Mouse (Mus musculus): ENCODE results near the gene Txnrd1. TPM values are rescaled to one million over a fixed set of nuclear protein-coding genes. Genes with fewer than 3 reads are reported as not detected.

The Txnrd1 gene
- polyA plus RNA-seq, 2 experiments: 33.6 to 44.6 TPM

DNA sequence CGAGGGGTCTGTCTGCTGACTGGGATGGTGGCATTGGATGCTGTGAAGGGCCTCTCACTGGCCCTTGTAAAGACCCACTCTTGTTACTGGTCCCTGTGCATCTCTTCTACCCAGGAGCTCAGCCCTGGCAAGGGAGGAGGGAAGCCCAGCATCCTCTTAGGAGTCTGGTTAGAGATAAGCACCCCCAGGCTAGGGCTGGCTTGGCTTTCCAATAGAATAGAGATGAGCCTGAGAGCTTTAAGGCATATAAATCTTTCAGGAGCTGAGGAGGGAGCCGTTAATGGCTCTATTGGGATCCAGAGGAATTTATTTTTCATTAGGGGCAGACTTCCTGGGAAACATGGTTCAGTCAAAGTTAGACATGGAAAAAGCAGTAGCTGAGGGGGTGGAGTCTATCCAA is 91.9 kb downstream of the Txnrd1 start:
- H3K9ac ChIP-seq (replicated peaks): no peak overlapping the region
- H3K9me3 ChIP-seq (ENCODE audit: control insufficient read depth, low read length): no peaks in the 10 kb centered on the region
- 70% methylated on average over 2 of the region's 2 CpGs for WGBS (ENCODE audit: insufficient replicate concordance)
- H3K36me3 ChIP-seq (replicated peaks; ENCODE audit: control insufficient read depth, insufficient read depth, low read depth): no peaks in the 10 kb centered on the region
- H3K4me1 ChIP-seq (replicated peaks; ENCODE audit: control insufficient read depth in 2 of 2, insufficient read depth in 2 of 2, low read length in 1 of 2): peaks cover 0 to 7% of the 10 kb centered on the region in 2 experiments; a peak in 2 of 4 replicates
- no peak for DNase-seq (ENCODE audit: low read depth in 3 of 3, low spot score in 3 of 3)
- no peak overlapping the region for H3K27ac ChIP-seq
- no peak for ATAC-seq (ENCODE audit: insufficient read depth)
- H3K27me3 ChIP-seq (ENCODE audit: control insufficient read depth, insufficient read depth, low read length): no peaks in the 10 kb centered on the region
- no peak overlapping the region for H3K4me2 ChIP-seq (ENCODE audit: low read depth)
- H3K4me3 ChIP-seq (ENCODE audit: insufficient read depth in 1 of 2, low read depth in 2 of 2, low read length in 2 of 2): no peak overlapping the region
- no peak for TF ChIP-seq EP300 (IDR thresholded peaks at IDR 0.05; ENCODE audit: low read depth)

DNA sequence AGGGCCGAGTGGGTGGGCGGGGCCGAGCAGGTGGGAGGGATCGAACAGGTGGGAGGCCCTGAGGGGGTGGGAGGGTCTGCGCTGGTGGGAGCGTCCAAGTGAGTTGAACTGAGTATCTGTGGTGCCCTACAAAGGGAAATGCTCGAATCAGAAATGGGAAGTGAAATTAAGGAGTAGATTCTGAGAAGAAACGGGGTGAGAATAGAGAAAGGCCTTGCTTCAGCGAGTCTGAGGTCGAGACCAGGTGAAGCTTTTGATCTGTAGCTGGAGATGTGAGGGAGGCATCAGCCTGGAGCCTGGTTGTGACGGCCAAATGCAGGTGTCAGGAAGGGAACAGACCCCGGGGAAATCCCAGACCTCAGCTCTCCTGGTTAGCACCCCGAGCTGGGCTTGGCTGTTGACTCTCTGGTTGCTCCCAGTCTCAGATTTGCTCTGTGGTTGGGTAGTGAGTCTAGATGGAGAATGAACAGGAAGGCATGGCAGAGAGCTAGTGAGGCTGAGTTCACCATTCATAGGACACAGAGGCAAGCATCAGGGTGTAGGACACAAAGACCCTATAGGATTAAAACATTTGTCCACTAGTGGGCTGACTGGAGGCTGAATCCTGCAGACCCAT is 101.4 kb downstream of the Txnrd1 start:
- H3K9ac ChIP-seq (replicated peaks): no peak overlapping the region
- H3K27me3 ChIP-seq (ENCODE audit: control insufficient read depth, insufficient read depth, low read length): no peaks in the 10 kb centered on the region
- H3K36me3 ChIP-seq (replicated peaks; ENCODE audit: control insufficient read depth, insufficient read depth, low read depth): no peaks in the 10 kb centered on the region
- no peak overlapping the region for H3K4me3 ChIP-seq (ENCODE audit: insufficient read depth in 1 of 2, low read depth in 2 of 2, low read length in 2 of 2)
- no peaks in the 10 kb centered on the region for H3K9me3 ChIP-seq (ENCODE audit: control insufficient read depth, low read length)
- DNase-seq (ENCODE audit: low read depth in 3 of 3, low spot score in 3 of 3) (no peak), ATAC-seq (ENCODE audit: insufficient read depth) (no peak)
- TF ChIP-seq CTCF (IDR thresholded peaks at IDR 0.05; ENCODE audit: low read depth): no peak
- no peak for TF ChIP-seq EP300 (IDR thresholded peaks at IDR 0.05; ENCODE audit: low read depth)
- no peaks in the 10 kb centered on the region for H3K4me1 ChIP-seq (replicated peaks; ENCODE audit: control insufficient read depth in 2 of 2, insufficient read depth in 2 of 2, low read length in 1 of 2)
- H3K4me2 ChIP-seq (ENCODE audit: low read depth): no peak overlapping the region
- no peak overlapping the region for H3K27ac ChIP-seq
- 52% methylated on average over 13 of the region's 13 CpGs for WGBS (ENCODE audit: insufficient replicate concordance)

DNA sequence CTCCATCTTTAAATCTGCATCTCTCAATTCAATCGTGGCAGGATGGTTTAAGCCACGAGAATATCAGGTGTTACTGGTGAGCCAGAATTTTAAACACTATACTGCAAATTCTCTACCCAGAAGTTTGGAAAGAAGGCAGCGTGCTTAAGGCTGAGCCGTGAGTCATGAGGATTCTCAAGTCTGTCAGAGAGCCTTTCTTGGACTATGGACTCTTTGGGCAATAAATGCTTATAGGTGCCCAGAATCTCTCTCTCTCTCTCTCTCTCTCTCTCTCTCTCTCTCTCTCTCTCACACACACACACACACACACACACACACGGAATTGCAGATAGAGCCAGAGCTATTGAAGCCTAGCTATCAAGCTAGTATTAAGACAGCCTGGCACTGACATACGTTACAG is 102.0 kb downstream of the Txnrd1 start:
- H3K4me1 ChIP-seq (replicated peaks; ENCODE audit: control insufficient read depth in 2 of 2, insufficient read depth in 2 of 2, low read length in 1 of 2): no peaks in the 10 kb centered on the region
- 57% methylated on average over 6 of the region's 6 CpGs for WGBS (ENCODE audit: insufficient replicate concordance)
- no peak for ATAC-seq (ENCODE audit: insufficient read depth)

More for the DNA sequence above, 102.0 kb downstream of the Txnrd1 start:
- Histone ChIP-seq H3K9ac (replicated peaks) (no peak overlapping the region), H3K27ac (no peak overlapping the region), H3K9me3 (ENCODE audit: control insufficient read depth, low read length) (no peaks in the 10 kb centered on the region), H3K4me2 (ENCODE audit: low read depth) (no peak overlapping the region), H3K27me3 (ENCODE audit: control insufficient read depth, insufficient read depth, low read length) (no peaks in the 10 kb centered on the region), H3K36me3 (replicated peaks; ENCODE audit: control insufficient read depth, insufficient read depth, low read depth) (no peaks in the 10 kb centered on the region), H3K4me3 (ENCODE audit: insufficient read depth in 1 of 2, low read depth in 2 of 2, low read length in 2 of 2) (no peak overlapping the region)
- TF ChIP-seq CTCF (IDR thresholded peaks at IDR 0.05; ENCODE audit: low read depth) (no peak), EP300 (IDR thresholded peaks at IDR 0.05; ENCODE audit: low read depth) (no peak)
- no peak for DNase-seq (ENCODE audit: low read depth in 3 of 3, low spot score in 3 of 3)

Other genes starting within 250 kb of the Txnrd1 start
- 24.0 and 25.9 TPM in 2 replicates for gene 1190007I07Rik, start 210.7 kb upstream of the Txnrd1 start, polyA plus RNA-seq (2012; rRNA removed)
- 34.2 and 35.6 TPM in 2 replicates for gene 1190007I07Rik, start 210.7 kb upstream of the Txnrd1 start, polyA plus RNA-seq (2014; fragmentation: Nextera tagmentation; extraction: Ambion mirVana)
- 13.8 and 21.3 TPM in 2 replicates for gene Tdg, start 204.1 kb upstream of the Txnrd1 start, polyA plus RNA-seq (2012; rRNA removed)
- 33.0 and 38.8 TPM in 2 replicates for gene Tdg, start 204.1 kb upstream of the Txnrd1 start, polyA plus RNA-seq (2014; fragmentation: Nextera tagmentation; extraction: Ambion mirVana)
- 0.12 and 0.23 TPM in 2 replicates for gene Glt8d2, start 143.3 kb upstream of the Txnrd1 start, polyA plus RNA-seq (2012; rRNA removed)
- gene Glt8d2, start 143.3 kb upstream of the Txnrd1 start, polyA plus RNA-seq (2014; fragmentation: Nextera tagmentation; extraction: Ambion mirVana): 0.27 and 0.35 TPM in 2 replicates
- gene Hcfc2, start 137.8 kb upstream of the Txnrd1 start, polyA plus RNA-seq (2012; rRNA removed): 5.0 and 6.5 TPM in 2 replicates
- 9.0 and 10.7 TPM in 2 replicates for gene Hcfc2, start 137.8 kb upstream of the Txnrd1 start, polyA plus RNA-seq (2014; fragmentation: Nextera tagmentation; extraction: Ambion mirVana)
- 14.4 and 22.0 TPM in 2 replicates for gene Nfyb, start 69.8 kb upstream of the Txnrd1 start, polyA plus RNA-seq (2012; rRNA removed)
- gene Nfyb, start 69.8 kb upstream of the Txnrd1 start, polyA plus RNA-seq (2014; fragmentation: Nextera tagmentation; extraction: Ambion mirVana): 31.9 and 32.4 TPM in 2 replicates
- gene Eid3, start 32.7 kb downstream of the Txnrd1 start, polyA plus RNA-seq (2012; rRNA removed): 0.17 and 0.33 TPM in 2 replicates
- 0.10 TPM in 1 of 2 replicates, not detected in the other for gene Eid3, start 32.7 kb downstream of the Txnrd1 start, polyA plus RNA-seq (2014; fragmentation: Nextera tagmentation; extraction: Ambion mirVana)
- 5.2 TPM in 2 replicates for gene Chst11, start 151.5 kb downstream of the Txnrd1 start, polyA plus RNA-seq (2012; rRNA removed)
- 1.8 and 2.0 TPM in 2 replicates for gene Chst11, start 151.5 kb downstream of the Txnrd1 start, polyA plus RNA-seq (2014; fragmentation: Nextera tagmentation; extraction: Ambion mirVana)

All from liver, embryonic 14.5 days (tissue).